Mouse (Mus musculus) MEL (cell line): Measurements from ENCODE around the gene Dhx30.

ENCODE experiments used
- BHLHE40 ChIP-seq: IDR thresholded peaks from 2 replicates; pipeline ENCODE4 v1.6.1; 2012; ENCODE audit warnings: low read depth, mild to moderate bottlenecking, inconsistent platforms, low read length, improper control_type of control experiment, borderline replicate concordance
- CHD2 ChIP-seq: IDR thresholded peaks from 2 replicates; pipeline ENCODE4 v1.6.1; 2011; ENCODE audit warnings: low read length, improper control_type of control experiment
- HCFC1 ChIP-seq: IDR thresholded peaks from 2 replicates; pipeline ENCODE4 v1.6.1; 2012; ENCODE audit warnings: low read depth, mild to moderate bottlenecking, inconsistent platforms, low read length, improper control_type of control experiment, moderate library complexity
- KAT2A ChIP-seq: conservative IDR thresholded peaks from 2 replicates; pipeline ENCODE4 v1.6.1; 2012; ENCODE audit warnings: low read depth, low read length, improper control_type of control experiment, inconsistent platforms
- POLR2A ChIP-seq, 2 experiments: IDR thresholded peaks; 2 replicates each; pipeline ENCODE4 v1.6.1; 2011 to 2012; ENCODE audit warnings: low read length in 2 of 2, mild to moderate bottlenecking in 2 of 2, control low read depth in 1 of 2, improper control_type of control experiment in 1 of 2, low read depth in 1 of 2, moderate library complexity in 1 of 2; ENCODE audit not compliant: control insufficient read depth in 1 of 2, insufficient read depth in 1 of 2, poor library complexity in 1 of 2
- TBP ChIP-seq: IDR thresholded peaks from 2 replicates; pipeline ENCODE4 v1.8.0; 2011; ENCODE audit warnings: low read depth, low read length, improper control_type of control experiment

- TF ChIP-seq BHLHE40 (no peak), TBP (no peak), HCFC1 (no peak), CHD2 (no peak), POLR2A (IDR thresholded peaks at IDR 0.05; ENCODE audit: control insufficient read depth in 1 of 2, insufficient read depth in 1 of 2, low read depth in 1 of 2, low read length in 2 of 2, poor library complexity in 1 of 2) (no peak), KAT2A (no peak)
Observed at GRCm38 (mm10) chr9:110047260-110047659, 70.4 kb downstream of the Dhx30 start.
